Mouse (Mus musculus) neural tube, embryonic 10.5 days (tissue): ENCODE measurements at regions not wholly inside any gene's neighbourhood (a gene's known extent, or its start where the extent isn't known, plus 50 kb on each side); places are given as distances from the start of the nearest gene placed in this dataset.

ENCODE experiments used
- DNase-seq: peaks from one replicate; pipeline ENCODE4 v3.0.0-alpha.2; 2017; ENCODE audit warnings: low spot score; ENCODE audit errors: extremely low spot score

- no peak for DNase-seq
Measured at GRCm38 (mm10) chr17:87501098-87501497, 54.4 kb upstream of the Calm2 start.

GRCm38 (mm10) chr17:87501687-87502387 is 55.1 kb upstream of the Calm2 start:
- DNase-seq: no peak

GRCm38 (mm10) chr17:87502388-87503369 is 55.9 kb upstream of the Calm2 start:
- DNase-seq: no peak

- DNase-seq: no peak
Measured at GRCm38 (mm10) chr17:87503491-87503890, 56.8 kb upstream of the Calm2 start.

GRCm38 (mm10) chr17:87504960-87505681 is 58.4 kb upstream of the Calm2 start:
- no peak for DNase-seq

GRCm38 (mm10) chr17:87507848-87508247 is 61.1 kb upstream of the Calm2 start:
- DNase-seq: no peak

GRCm38 (mm10) chr17:87508582-87509253 is 62.0 kb upstream of the Calm2 start:
- DNase-seq: no peak

- no peak for DNase-seq
Measured at GRCm38 (mm10) chr17:87512000-87512611, 65.4 kb upstream of the Calm2 start.

- no peak for DNase-seq
Measured at GRCm38 (mm10) chr17:87513822-87514221, 67.1 kb upstream of the Calm2 start.

GRCm38 (mm10) chr17:87514366-87515126 is 67.8 kb upstream of the Calm2 start:
- no peak for DNase-seq

GRCm38 (mm10) chr17:87517258-87517657 is 70.5 kb upstream of the Calm2 start:
- no peak for DNase-seq

- DNase-seq: no peak
Measured at GRCm38 (mm10) chr17:87519454-87519853, 72.7 kb upstream of the Calm2 start.

GRCm38 (mm10) chr17:87520841-87521240 is 74.1 kb upstream of the Calm2 start:
- DNase-seq: no peak

GRCm38 (mm10) chr17:87521622-87522151 is 75.0 kb upstream of the Calm2 start:
- no peak for DNase-seq

- no peak for DNase-seq
Measured at GRCm38 (mm10) chr17:87522500-87523091, 75.9 kb upstream of the Calm2 start.

GRCm38 (mm10) chr17:87523643-87524042 is 76.9 kb upstream of the Calm2 start:
- no peak for DNase-seq

- DNase-seq: no peak
Measured at GRCm38 (mm10) chr17:87527174-87527573, 80.4 kb upstream of the Calm2 start.

- peak; percentile 95 for DNase-seq
Measured at GRCm38 (mm10) chr17:87530162-87530817, 83.6 kb upstream of the Calm2 start.
